Mouse (Mus musculus): Measurements from ENCODE around the gene Phf3. TPM values are rescaled to one million over a fixed set of nuclear protein-coding genes. Genes with fewer than 3 reads are reported as not detected.

Phf3 gene
- polyA plus RNA-seq (2012; rRNA removed) (32.0 and 45.6 TPM in 2 replicates), polyA plus RNA-seq (2014; fragmentation: Nextera tagmentation; extraction: Ambion mirVana) (50.8 and 50.9 TPM in 2 replicates)

GRCm38 (mm10) chr1:30873541-30874260, at the start of gene Phf3:
Gene Phf3, minus strand, starts transcription at chr1:30873921.
- ATAC-seq (ENCODE audit: low FRiP score, low read depth) (peak; percentile 93), DNase-seq (ENCODE audit: low spot score) (peak; percentile 92)
- Histone ChIP-seq H3K36me3 (ENCODE audit: control insufficient read depth, insufficient read depth, low read length) (no peaks in the 10 kb centered on the region), H3K4me2 (replicated peaks; ENCODE audit: low read depth, low read length, severe bottlenecking) (peak within 1 kb of the TSS; percentile 61), H3K4me3 (replicated peaks; ENCODE audit: low read length) (peak within 1 kb of the TSS; percentile 89), H3K4me1 (ENCODE audit: control insufficient read depth, insufficient read depth, low read length) (peaks cover 11% of the 10 kb centered on the region), H3K9ac (ENCODE audit: low read depth, low read length, severe bottlenecking) (peak within 1 kb of the TSS; percentile 98), H3K27me3 (ENCODE audit: control insufficient read depth, insufficient read depth, low read length) (no peaks in the 10 kb centered on the region), H3K9me3 (ENCODE audit: control insufficient read depth, low read length) (no peaks in the 10 kb centered on the region), H3K27ac (replicated peaks; ENCODE audit: low read depth, low read length) (peak within 1 kb of the TSS; percentile 98)
- under 1% methylated on average over 38 of the region's 85 CpGs for WGBS
- TF ChIP-seq POLR2A (IDR thresholded peaks at IDR 0.05; ENCODE audit: borderline replicate concordance, extremely low read depth, insufficient read depth, insufficient read length): peak; percentile 86; the same call in 1 of the 2 replicates

GRCm38 (mm10) chr1:30922237-30922636, 48.5 kb upstream of the Phf3 start:
- DNase-seq (ENCODE audit: low spot score) (no peak), ATAC-seq (ENCODE audit: low FRiP score, low read depth) (no peak)
- Histone ChIP-seq H3K4me3 (replicated peaks; ENCODE audit: low read length) (no peak overlapping the region), H3K9me3 (ENCODE audit: control insufficient read depth, low read length) (peaks cover 8% of the 10 kb centered on the region; the same call in 1 of the 2 replicates), H3K4me1 (ENCODE audit: control insufficient read depth, insufficient read depth, low read length) (no peaks in the 10 kb centered on the region), H3K27me3 (ENCODE audit: control insufficient read depth, insufficient read depth, low read length) (no peaks in the 10 kb centered on the region), H3K36me3 (ENCODE audit: control insufficient read depth, insufficient read depth, low read length) (no peaks in the 10 kb centered on the region), H3K9ac (ENCODE audit: low read depth, low read length, severe bottlenecking) (no peak overlapping the region), H3K27ac (replicated peaks; ENCODE audit: low read depth, low read length) (no peak overlapping the region), H3K4me2 (replicated peaks; ENCODE audit: low read depth, low read length, severe bottlenecking) (no peak overlapping the region)
- TF ChIP-seq POLR2A (IDR thresholded peaks at IDR 0.05; ENCODE audit: borderline replicate concordance, extremely low read depth, insufficient read depth, insufficient read length): no peak
- 83% methylated on average over 3 of the region's 3 CpGs for WGBS

GRCm38 (mm10) chr1:30921252-30921651, 47.5 kb upstream of the Phf3 start:
- Histone ChIP-seq H3K4me1 (ENCODE audit: control insufficient read depth, insufficient read depth, low read length) (no peaks in the 10 kb centered on the region), H3K36me3 (ENCODE audit: control insufficient read depth, insufficient read depth, low read length) (no peaks in the 10 kb centered on the region), H3K27ac (replicated peaks; ENCODE audit: low read depth, low read length) (no peak overlapping the region), H3K27me3 (ENCODE audit: control insufficient read depth, insufficient read depth, low read length) (no peaks in the 10 kb centered on the region), H3K9me3 (ENCODE audit: control insufficient read depth, low read length) (peaks cover 8% of the 10 kb centered on the region; the same call in 1 of the 2 replicates), H3K4me2 (replicated peaks; ENCODE audit: low read depth, low read length, severe bottlenecking) (no peak overlapping the region), H3K9ac (ENCODE audit: low read depth, low read length, severe bottlenecking) (no peak overlapping the region), H3K4me3 (replicated peaks; ENCODE audit: low read length) (no peak overlapping the region)
- DNase-seq (ENCODE audit: low spot score) (no peak), ATAC-seq (ENCODE audit: low FRiP score, low read depth) (no peak)
- no peak for TF ChIP-seq POLR2A (IDR thresholded peaks at IDR 0.05; ENCODE audit: borderline replicate concordance, extremely low read depth, insufficient read depth, insufficient read length)

GRCm38 (mm10) chr1:30920620-30921177, 47.0 kb upstream of the Phf3 start:
- peaks cover 8% of the 10 kb centered on the region; the same call in 1 of the 2 replicates for H3K9me3 ChIP-seq (ENCODE audit: control insufficient read depth, low read length)
- H3K36me3 ChIP-seq (ENCODE audit: control insufficient read depth, insufficient read depth, low read length): no peaks in the 10 kb centered on the region
- no peak for ATAC-seq (ENCODE audit: low FRiP score, low read depth)
- no peak for DNase-seq (ENCODE audit: low spot score)
- 87% methylated on average over 1 of the region's 1 CpGs for WGBS
- no peak overlapping the region for H3K4me2 ChIP-seq (replicated peaks; ENCODE audit: low read depth, low read length, severe bottlenecking)
- no peak overlapping the region for H3K27ac ChIP-seq (replicated peaks; ENCODE audit: low read depth, low read length)
- H3K9ac ChIP-seq (ENCODE audit: low read depth, low read length, severe bottlenecking): no peak overlapping the region
- H3K4me1 ChIP-seq (ENCODE audit: control insufficient read depth, insufficient read depth, low read length): no peaks in the 10 kb centered on the region
- H3K27me3 ChIP-seq (ENCODE audit: control insufficient read depth, insufficient read depth, low read length): no peaks in the 10 kb centered on the region
- no peak overlapping the region for H3K4me3 ChIP-seq (replicated peaks; ENCODE audit: low read length)
- TF ChIP-seq POLR2A (IDR thresholded peaks at IDR 0.05; ENCODE audit: borderline replicate concordance, extremely low read depth, insufficient read depth, insufficient read length): no peak

GRCm38 (mm10) chr1:30910172-30910571, 36.5 kb upstream of the Phf3 start:
- Histone ChIP-seq H3K4me2 (replicated peaks; ENCODE audit: low read depth, low read length, severe bottlenecking) (no peak overlapping the region), H3K27ac (replicated peaks; ENCODE audit: low read depth, low read length) (no peak overlapping the region), H3K36me3 (ENCODE audit: control insufficient read depth, insufficient read depth, low read length) (no peaks in the 10 kb centered on the region), H3K9ac (ENCODE audit: low read depth, low read length, severe bottlenecking) (no peak overlapping the region), H3K9me3 (ENCODE audit: control insufficient read depth, low read length) (no peaks in the 10 kb centered on the region), H3K27me3 (ENCODE audit: control insufficient read depth, insufficient read depth, low read length) (no peaks in the 10 kb centered on the region), H3K4me3 (replicated peaks; ENCODE audit: low read length) (no peak overlapping the region), H3K4me1 (ENCODE audit: control insufficient read depth, insufficient read depth, low read length) (no peaks in the 10 kb centered on the region)
- DNase-seq (ENCODE audit: low spot score) (no peak), ATAC-seq (ENCODE audit: low FRiP score, low read depth) (no peak)
- WGBS: 61% methylated on average over 3 of the region's 3 CpGs
- no peak for TF ChIP-seq POLR2A (IDR thresholded peaks at IDR 0.05; ENCODE audit: borderline replicate concordance, extremely low read depth, insufficient read depth, insufficient read length)

Data from limb, embryonic 14.5 days (tissue).